Mouse (Mus musculus) Patski (cell line): ENCODE measurements around the gene Gmeb2. TPM values are rescaled to one million over a fixed set of nuclear protein-coding genes. Genes with fewer than 3 reads are reported as not detected.

ENCODE experiments used
- ATAC-seq: fragments of 100-300 bp; one replicate; pipeline ENCODE4 v1.8.0; 2021
- CTCF ChIA-PET: fragments of 350-600 bp; sonication (Branson Sonifier 250); formaldehyde crosslinking; loops from one replicate; lab custom pipeline; 2022; ENCODE audit warnings: inconsistent platforms; lab: Charles Lee
- POLR2A ChIA-PET: fragments of 350-600 bp; sonication (Branson Sonifier 250); formaldehyde crosslinking; loops from one replicate; lab custom pipeline; 2022; ENCODE audit warnings: antibody characterized with exemption, inconsistent platforms; lab: Charles Lee
- DNase-seq: peaks from one replicate; pipeline ENCODE4 v3.0.0-alpha.2; 2011; ENCODE audit warnings: low read depth, low spot score
- H3K27me3 ChIP-seq: fragments of 371-371 bp; one replicate; pipeline ENCODE4 v1.5.1; 2021
- CTCF ChIP-seq: fragments of 100-300 bp; IDR thresholded peaks from one replicate; pipeline ENCODE4 v1.5.1; 2021
- in situ Hi-C: fragments of 300-500 bp; cut with MboI; formaldehyde crosslinking; loops from 3 replicates; pipeline ENCODE4 v1.11.1; 2018; ENCODE audit warnings: low pct_unique_long_range_greater_than_20kb, mixed read lengths
- polyA plus RNA-seq: library from polyadenylated mRNA; unstranded; gene quantifications from one replicate; pipeline ENCODE4 v1.2.3, GENCODE M21; 2021

The Gmeb2 gene
- polyA plus RNA-seq, 1 experiment from 2014 or later: 21.3 TPM

GRCm38 (mm10) chr2:181233443-181233842 is 54.4 kb downstream of the Gmeb2 start:
- TF ChIP-seq CTCF: no peak
- in situ Hi-C loops: no loop called here
- ATAC-seq: no peak
- POLR2A ChIA-PET: no interaction called here
- DNase-seq: no peak
- H3K27me3 ChIP-seq: no peaks in the 10 kb centered on the region
- CTCF ChIA-PET: interaction anchor here (0.8 kb wide), 1 partner anchor 13 kb away, joined by 3 read pairs; no protein-coding TSS in a partner anchor

GRCm38 (mm10) chr2:181231171-181231570 is 56.7 kb downstream of the Gmeb2 start:
- in situ Hi-C loops: no loop called here
- ChIA-PET POLR2A (interaction anchor here (0.5 kb wide), 1 partner anchor 111 kb away, joined by 3 read pairs; no protein-coding TSS in a partner anchor), CTCF (no interaction called here)
- ATAC-seq (no peak), DNase-seq (no peak)
- H3K27me3 ChIP-seq: no peaks in the 10 kb centered on the region
- no peak for TF ChIP-seq CTCF

- ATAC-seq (no peak), DNase-seq (no peak)
- ChIA-PET CTCF (no interaction called here), POLR2A (interaction anchor here (2.5 kb wide), 1 partner anchor 8 kb away, joined by 6 read pairs; the partner anchor contains the start of gene Fndc11)
- H3K27me3 ChIP-seq: no peaks in the 10 kb centered on the region
- in situ Hi-C loops: no loop called here
- TF ChIP-seq CTCF: no peak
These were observed 59.5 kb downstream of the Gmeb2 start for GRCm38 (mm10) chr2:181228335-181228734.

- ChIA-PET CTCF (no interaction called here), POLR2A (interaction anchor here (0.7 kb wide), 1 partner anchor 128 kb away, joined by 3 read pairs; no protein-coding TSS in a partner anchor)
- no peak for TF ChIP-seq CTCF
- DNase-seq: no peak
- H3K27me3 ChIP-seq: no peaks in the 10 kb centered on the region
- ATAC-seq: no peak
- in situ Hi-C loops: no loop called here
These were observed 60.7 kb downstream of the Gmeb2 start for GRCm38 (mm10) chr2:181227122-181227521.

GRCm38 (mm10) chr2:181224994-181225393 is 62.8 kb downstream of the Gmeb2 start:
- in situ Hi-C loops: no loop called here
- no peak for ATAC-seq

GRCm38 (mm10) chr2:181220361-181220760 is 67.5 kb downstream of the Gmeb2 start:
- H3K27me3 ChIP-seq: peaks cover 4% of the 10 kb centered on the region
- in situ Hi-C loops: no loop called here
- ATAC-seq (no peak), DNase-seq (no peak)
- ChIA-PET POLR2A (interaction anchor here (1.9 kb wide), 1 partner anchor 9 kb away, joined by 6 read pairs; no protein-coding TSS in a partner anchor), CTCF (interaction anchor here (0.8 kb wide), 1 partner anchor 13 kb away, joined by 3 read pairs; no protein-coding TSS in a partner anchor)
- TF ChIP-seq CTCF: no peak

More at GRCm38 (mm10) chr2:181224994-181225393, 62.8 kb downstream of the Gmeb2 start:
- DNase-seq: no peak
- no peak for TF ChIP-seq CTCF
- ChIA-PET CTCF (no interaction called here), POLR2A (no interaction called here)
- H3K27me3 ChIP-seq: no peaks in the 10 kb centered on the region

- ChIA-PET POLR2A (interaction anchor here (1.9 kb wide), 1 partner anchor 9 kb away, joined by 6 read pairs; no protein-coding TSS in a partner anchor), CTCF (no interaction called here)
- no peak for ATAC-seq
- peaks cover 7% of the 10 kb centered on the region for H3K27me3 ChIP-seq
- in situ Hi-C loops: no loop called here
- TF ChIP-seq CTCF: no peak
- DNase-seq: no peak
These were observed 68.2 kb downstream of the Gmeb2 start, which contains the start of gene Fndc11 for GRCm38 (mm10) chr2:181219538-181220216. Fndc11 (plus strand) TSS chr2:181220013.

- peaks cover 13% of the 10 kb centered on the region for H3K27me3 ChIP-seq
- POLR2A ChIA-PET: interaction anchor here (1.9 kb wide), 1 partner anchor 10 kb away, joined by 6 read pairs; no protein-coding TSS in a partner anchor
- DNase-seq: no peak
- no peak for TF ChIP-seq CTCF
- CTCF ChIA-PET: no interaction called here
- in situ Hi-C loops: no loop called here
- ATAC-seq: no peak
These were observed 68.9 kb downstream of the Gmeb2 start for GRCm38 (mm10) chr2:181218881-181219485.

GRCm38 (mm10) chr2:181216037-181216436 is 71.8 kb downstream of the Gmeb2 start:
- in situ Hi-C loops: no loop called here
- peaks cover 41% of the 10 kb centered on the region for H3K27me3 ChIP-seq
- POLR2A ChIA-PET: no interaction called here

GRCm38 (mm10) chr2:181213021-181213445 is 74.8 kb downstream of the Gmeb2 start, which contains the start of gene Srms:
Srms (minus strand) TSS chr2:181213185.
- TF ChIP-seq CTCF: no peak
- peaks cover 39% of the 10 kb centered on the region for H3K27me3 ChIP-seq
- ATAC-seq: no peak
- POLR2A ChIA-PET: no interaction called here
- no peak for DNase-seq
- in situ Hi-C loops: no loop called here
- CTCF ChIA-PET: no interaction called here

More at GRCm38 (mm10) chr2:181216037-181216436, 71.8 kb downstream of the Gmeb2 start:
- TF ChIP-seq CTCF: no peak
- ATAC-seq (no peak), DNase-seq (no peak)
- CTCF ChIA-PET: no interaction called here
